Mouse (Mus musculus): Measurements from ENCODE around the gene Wdr19. TPM values are rescaled to one million over a fixed set of nuclear protein-coding genes. Genes with fewer than 3 reads are reported as not detected.
"Not testable (repeated sequence)": the region's sequence is repeated elsewhere in the genome, so short reads cannot be mapped to it uniquely, and the experiment has no call there.

Wdr19 gene
- polyA plus RNA-seq, 1 experiment from 2014 or later = 10.3 TPM

GRCm38 (mm10) chr5:65281216-65281615, 81.7 kb downstream of the Wdr19 start:
- Histone ChIP-seq H3K9ac (replicated peaks) (no peak overlapping the region), H3K27me3 (replicated peaks) (no peaks in the 10 kb centered on the region), H3K4me3 (replicated peaks) (no peak overlapping the region), H3K36me3 (peaks cover 39% of the 10 kb centered on the region), H3K4me1 (no peaks in the 10 kb centered on the region), H3K27ac (replicated peaks) (no peak overlapping the region), H3K9me3 (replicated peaks) (no peaks in the 10 kb centered on the region), H3K4me2 (no peak overlapping the region)
- 91% methylated on average over 3 of the region's 3 CpGs for WGBS
- ATAC-seq (ENCODE audit: low FRiP score) = no peak

- no peak overlapping the region for H3K4me2 ChIP-seq
- ATAC-seq (ENCODE audit: low FRiP score) = no peak
- 99% methylated on average over 3 of the region's 3 CpGs for WGBS
- no peaks in the 10 kb centered on the region for H3K4me1 ChIP-seq
- H3K4me3 ChIP-seq (replicated peaks) = no peak overlapping the region
- H3K36me3 ChIP-seq = peaks cover 28% of the 10 kb centered on the region
- H3K9me3 ChIP-seq (replicated peaks) = no peaks in the 10 kb centered on the region
- H3K9ac ChIP-seq (replicated peaks) = no peak overlapping the region
- H3K27me3 ChIP-seq (replicated peaks) = no peaks in the 10 kb centered on the region
- no peak overlapping the region for H3K27ac ChIP-seq (replicated peaks)
Measured at GRCm38 (mm10) chr5:65284171-65284570, 84.7 kb downstream of the Wdr19 start.

GRCm38 (mm10) chr5:65287751-65288701, 88.5 kb downstream of the Wdr19 start:
- no peak for ATAC-seq (ENCODE audit: low FRiP score)
- Histone ChIP-seq H3K9ac (replicated peaks) (no peak overlapping the region), H3K4me3 (replicated peaks) (no peak overlapping the region), H3K4me1 (no peaks in the 10 kb centered on the region), H3K27me3 (replicated peaks) (no peaks in the 10 kb centered on the region), H3K36me3 (peaks cover 38% of the 10 kb centered on the region), H3K27ac (replicated peaks) (no peak overlapping the region), H3K9me3 (replicated peaks) (no peaks in the 10 kb centered on the region), H3K4me2 (no peak overlapping the region)
- 85% methylated on average over 24 of the region's 24 CpGs for WGBS

GRCm38 (mm10) chr5:65289009-65289408, 89.5 kb downstream of the Wdr19 start:
- H3K9ac ChIP-seq (replicated peaks); H3K9me3 ChIP-seq (replicated peaks); H3K4me3 ChIP-seq (replicated peaks); H3K4me1 ChIP-seq; ATAC-seq (ENCODE audit: low FRiP score); H3K4me2 ChIP-seq; H3K27me3 ChIP-seq (replicated peaks); H3K27ac ChIP-seq (replicated peaks): not testable (repeated sequence)
- WGBS = 93% methylated on average over 8 of the region's 8 CpGs
- H3K36me3 ChIP-seq = peaks cover 42% of the 10 kb centered on the region

GRCm38 (mm10) chr5:65293627-65294026, 94.1 kb downstream of the Wdr19 start:
- Histone ChIP-seq H3K27me3 (replicated peaks) (no peaks in the 10 kb centered on the region), H3K9ac (replicated peaks) (no peak overlapping the region), H3K4me3 (replicated peaks) (no peak overlapping the region), H3K4me2 (no peak overlapping the region), H3K4me1 (no peaks in the 10 kb centered on the region), H3K27ac (replicated peaks) (no peak overlapping the region), H3K9me3 (replicated peaks) (no peaks in the 10 kb centered on the region), H3K36me3 (peaks cover 28% of the 10 kb centered on the region)
- WGBS = 94% methylated on average over 6 of the region's 6 CpGs
- ATAC-seq (ENCODE audit: low FRiP score) = no peak

- Histone ChIP-seq H3K4me3 (replicated peaks) (no peak overlapping the region), H3K27ac (replicated peaks) (no peak overlapping the region)
- WGBS = 65% methylated on average over 2 of the region's 2 CpGs
Measured at GRCm38 (mm10) chr5:65294270-65294669, 94.8 kb downstream of the Wdr19 start.

GRCm38 (mm10) chr5:65298167-65298950, 98.9 kb downstream of the Wdr19 start:
- Histone ChIP-seq H3K9ac (replicated peaks) (no peak overlapping the region), H3K27me3 (replicated peaks) (no peaks in the 10 kb centered on the region), H3K27ac (replicated peaks) (no peak overlapping the region), H3K4me2 (no peak overlapping the region), H3K4me3 (replicated peaks) (no peak overlapping the region), H3K36me3 (peaks cover 18% of the 10 kb centered on the region; the same call in 1 of the 2 replicates), H3K4me1 (no peaks in the 10 kb centered on the region), H3K9me3 (replicated peaks) (no peaks in the 10 kb centered on the region)
- no peak for ATAC-seq (ENCODE audit: low FRiP score)
- WGBS = 88% methylated on average over 7 of the region's 7 CpGs

More at GRCm38 (mm10) chr5:65294270-65294669, 94.8 kb downstream of the Wdr19 start:
- Histone ChIP-seq H3K4me1 (no peaks in the 10 kb centered on the region), H3K4me2 (no peak overlapping the region), H3K9ac (replicated peaks) (no peak overlapping the region), H3K36me3 (peaks cover 27% of the 10 kb centered on the region), H3K9me3 (replicated peaks) (no peaks in the 10 kb centered on the region), H3K27me3 (replicated peaks) (no peaks in the 10 kb centered on the region)
- ATAC-seq (ENCODE audit: low FRiP score) = no peak

- not testable (repeated sequence) for H3K4me3 ChIP-seq (replicated peaks); H3K27ac ChIP-seq (replicated peaks); ATAC-seq (ENCODE audit: low FRiP score); H3K4me1 ChIP-seq; H3K9me3 ChIP-seq (replicated peaks); H3K4me2 ChIP-seq; H3K27me3 ChIP-seq (replicated peaks); H3K9ac ChIP-seq (replicated peaks)
- peaks cover 14% of the 10 kb centered on the region; the same call in 1 of the 2 replicates for H3K36me3 ChIP-seq
- 100% methylated on average over 1 of the region's 1 CpGs for WGBS
Measured at GRCm38 (mm10) chr5:65299623-65300022, 100.1 kb downstream of the Wdr19 start.

GRCm38 (mm10) chr5:65300121-65300520, 100.6 kb downstream of the Wdr19 start:
- 96% methylated on average over 9 of the region's 9 CpGs for WGBS
- ATAC-seq (ENCODE audit: low FRiP score) = no peak
- Histone ChIP-seq H3K4me3 (replicated peaks) (no peak overlapping the region), H3K4me1 (no peaks in the 10 kb centered on the region), H3K36me3 (peaks cover 14% of the 10 kb centered on the region; the same call in 1 of the 2 replicates), H3K4me2 (no peak overlapping the region), H3K9me3 (replicated peaks) (no peaks in the 10 kb centered on the region), H3K27ac (replicated peaks) (no peak overlapping the region), H3K27me3 (replicated peaks) (no peaks in the 10 kb centered on the region), H3K9ac (replicated peaks) (no peak overlapping the region)

GRCm38 (mm10) chr5:65305516-65305915, 106.0 kb downstream of the Wdr19 start:
- H3K36me3 ChIP-seq = peaks cover 9% of the 10 kb centered on the region; the same call in 1 of the 2 replicates
- 62% methylated on average over 9 of the region's 9 CpGs for WGBS
- H3K9me3 ChIP-seq (replicated peaks) = no peaks in the 10 kb centered on the region
- 0 out of 2 replicates have a peak overlapping the region, but pooled peaks have one; percentile 45 for H3K27ac ChIP-seq (replicated peaks)
- no peak overlapping the region for H3K4me2 ChIP-seq
- H3K27me3 ChIP-seq (replicated peaks) = no peaks in the 10 kb centered on the region
- ATAC-seq (ENCODE audit: low FRiP score) = no peak; the same call in 1 of the 2 replicates
- no peaks in the 10 kb centered on the region for H3K4me1 ChIP-seq
- H3K9ac ChIP-seq (replicated peaks) = no peak overlapping the region
- H3K4me3 ChIP-seq (replicated peaks) = no peak overlapping the region

- no peak overlapping the region for H3K27ac ChIP-seq (replicated peaks)
- H3K9me3 ChIP-seq (replicated peaks) = no peaks in the 10 kb centered on the region
- no peak overlapping the region for H3K4me3 ChIP-seq (replicated peaks)
- no peak for ATAC-seq (ENCODE audit: low FRiP score)
- no peaks in the 10 kb centered on the region for H3K4me1 ChIP-seq
- H3K27me3 ChIP-seq (replicated peaks) = no peaks in the 10 kb centered on the region
- H3K36me3 ChIP-seq = peaks cover 10% of the 10 kb centered on the region; the same call in 1 of the 2 replicates
- H3K4me2 ChIP-seq = no peak overlapping the region
- H3K9ac ChIP-seq (replicated peaks) = no peak overlapping the region
- WGBS = 96% methylated on average over 7 of the region's 7 CpGs
Measured at GRCm38 (mm10) chr5:65308208-65308607, 108.7 kb downstream of the Wdr19 start.

Data from neural tube, embryonic 15.5 days (tissue).